Mouse (Mus musculus) mouse trophoblast stem cell (cell line): ENCODE results near the gene Rpl6.
"Not testable (repeated sequence)": the region's sequence is repeated elsewhere in the genome, so short reads cannot be mapped to it uniquely, and the experiment has no call there.

Experiments
- in situ Hi-C, 2 experiments: fragments of 300-500 bp; cut with MseI, MboI; formaldehyde crosslinking; loops; 2 replicates in 1 of 2; 3 replicates in 1 of 2; pipeline ENCODE4 v1.15.1; 2025

Rpl6 gene

DNA sequence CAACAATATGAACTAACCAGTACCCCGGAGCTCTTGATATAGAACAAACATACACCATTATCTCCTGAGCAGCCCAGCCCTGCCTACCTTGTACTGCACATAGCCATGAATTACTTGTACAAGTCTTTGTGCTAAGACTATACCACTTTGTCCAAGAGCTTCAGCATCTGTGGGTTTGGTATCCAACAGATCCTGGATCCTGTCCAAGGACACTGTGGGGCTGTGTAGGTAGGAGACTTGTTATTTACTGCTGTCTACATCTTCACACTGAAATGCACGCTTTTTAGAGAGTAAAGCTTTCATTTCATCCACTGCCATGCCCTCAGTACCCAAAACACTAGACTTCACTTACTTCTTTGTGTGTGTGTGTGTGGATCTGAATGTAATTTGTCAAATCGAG, 20.6 kb downstream of the Rpl6 start:
- in situ Hi-C loops: no loop called here

DNA sequence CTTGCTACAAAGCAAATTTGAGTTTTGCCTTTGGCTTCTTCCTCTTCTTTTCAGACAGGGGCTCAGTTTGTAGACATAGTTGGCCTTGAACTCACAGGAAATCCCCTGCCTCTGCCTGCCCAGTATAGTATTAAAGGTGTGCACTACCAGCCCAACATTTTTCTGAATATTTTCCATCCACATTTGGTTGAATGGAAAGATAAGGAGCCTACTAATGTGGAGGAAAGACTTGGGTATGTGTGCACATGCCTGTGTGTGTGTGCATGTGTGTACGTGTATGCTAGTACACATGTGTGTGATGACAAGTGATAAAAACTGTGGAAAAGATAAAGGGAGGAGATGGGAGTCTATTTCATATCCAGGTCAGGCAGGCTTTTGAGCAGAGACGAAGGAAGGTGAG, 21.6 kb downstream of the Rpl6 start:
- in situ Hi-C loops: no loop called here

DNA sequence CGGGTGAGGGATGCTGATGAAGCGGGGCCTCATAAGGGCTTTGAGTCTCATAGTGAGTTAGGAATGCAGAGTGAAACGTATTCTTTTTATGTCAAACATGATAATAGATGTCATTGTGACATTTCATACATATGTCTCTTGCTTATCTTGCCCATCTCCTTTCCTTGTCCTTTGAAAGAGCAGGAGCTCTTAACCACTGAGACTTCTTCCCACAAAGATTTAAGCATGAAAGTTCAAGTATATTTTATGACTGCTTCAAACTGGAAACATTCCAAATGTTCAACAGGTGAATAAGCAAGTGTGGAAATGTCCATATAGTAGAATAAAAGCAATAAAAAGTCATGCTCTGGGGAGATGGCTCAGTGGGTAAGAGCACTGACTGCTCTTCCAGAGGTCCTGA, 22.1 kb downstream of the Rpl6 start:
- in situ Hi-C loops: no loop called here

DNA sequence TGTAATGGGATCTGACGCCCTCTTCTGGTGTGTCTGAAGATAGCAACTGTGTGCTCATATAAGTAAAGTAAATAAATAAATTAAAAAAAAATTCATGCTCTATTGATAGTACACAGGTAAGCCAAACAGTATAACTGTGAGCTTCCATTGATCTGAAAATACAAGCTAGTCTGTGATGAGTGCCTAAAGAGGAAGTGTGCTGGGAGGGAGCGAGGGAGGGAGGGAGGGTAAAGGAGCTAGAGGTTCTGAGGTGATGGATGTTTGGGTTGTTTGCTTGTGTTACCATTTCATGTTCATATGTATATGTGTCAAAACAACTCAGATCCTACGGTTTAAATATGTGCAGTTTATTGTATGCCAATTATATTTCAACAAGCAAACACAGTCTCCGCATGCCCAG, 22.6 kb downstream of the Rpl6 start:
- in situ Hi-C loops: no loop called here

DNA sequence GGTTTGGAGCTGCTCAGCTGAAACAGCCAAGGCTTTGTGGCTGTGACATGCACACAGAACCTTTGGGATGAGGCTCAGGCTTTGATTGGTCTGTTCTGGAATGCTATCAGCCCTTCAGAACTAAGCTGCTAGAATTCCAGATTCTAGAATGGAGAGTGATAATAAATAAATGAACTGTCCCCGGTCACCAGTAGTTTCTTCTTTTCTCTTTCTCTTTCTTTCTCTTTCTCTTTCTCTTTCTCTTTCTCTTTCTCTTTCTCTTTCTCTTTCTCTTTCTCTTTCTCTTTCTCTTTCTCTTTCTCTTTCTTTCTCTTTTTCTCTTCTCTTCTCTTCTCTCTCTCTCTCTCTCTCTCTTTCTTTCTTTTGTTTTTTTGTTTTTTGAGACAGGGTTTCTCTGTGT, 23.0 kb downstream of the Rpl6 start:
- in situ Hi-C loops: not testable (repeated sequence)

DNA sequence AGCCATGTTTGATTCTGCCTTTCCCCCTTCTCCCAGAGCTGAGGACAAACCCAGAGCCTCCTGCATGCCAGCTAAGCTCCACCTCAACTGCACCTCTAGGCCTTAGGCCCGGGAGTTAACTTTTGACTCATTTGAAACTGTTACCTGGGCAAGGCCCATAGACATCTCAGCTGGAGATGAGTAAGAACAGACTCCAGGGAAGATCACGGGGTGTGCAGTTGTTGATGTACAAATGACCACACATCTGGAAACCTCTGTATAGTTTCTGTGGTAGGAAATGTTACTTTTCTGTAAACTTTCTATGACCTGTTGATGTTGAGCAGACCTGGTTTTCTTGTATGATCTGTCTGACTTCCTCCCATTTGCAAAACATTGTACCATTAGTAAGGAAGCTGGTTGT, 24.9 kb downstream of the Rpl6 start:
- in situ Hi-C loops: no loop called here

DNA sequence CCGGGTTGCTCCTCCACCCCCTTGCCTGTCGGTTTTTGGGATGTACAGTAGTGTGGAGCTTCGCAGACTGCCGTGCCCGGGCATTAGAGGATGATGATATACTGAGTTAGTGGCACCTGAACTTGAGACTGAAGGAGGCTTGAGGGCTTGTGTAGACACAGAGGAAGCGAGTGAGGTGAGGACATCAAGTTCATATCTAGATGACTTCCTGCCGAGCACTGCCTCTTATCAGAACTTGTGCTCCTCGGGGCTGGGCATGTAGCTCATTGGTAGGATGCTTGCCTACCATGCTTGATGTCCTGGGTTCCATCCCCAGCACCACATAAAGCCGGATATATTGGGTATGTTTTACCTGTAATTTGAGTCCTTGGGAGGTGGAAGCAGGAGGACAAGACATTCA, 26.5 kb downstream of the Rpl6 start:
- in situ Hi-C loops: no loop called here

DNA sequence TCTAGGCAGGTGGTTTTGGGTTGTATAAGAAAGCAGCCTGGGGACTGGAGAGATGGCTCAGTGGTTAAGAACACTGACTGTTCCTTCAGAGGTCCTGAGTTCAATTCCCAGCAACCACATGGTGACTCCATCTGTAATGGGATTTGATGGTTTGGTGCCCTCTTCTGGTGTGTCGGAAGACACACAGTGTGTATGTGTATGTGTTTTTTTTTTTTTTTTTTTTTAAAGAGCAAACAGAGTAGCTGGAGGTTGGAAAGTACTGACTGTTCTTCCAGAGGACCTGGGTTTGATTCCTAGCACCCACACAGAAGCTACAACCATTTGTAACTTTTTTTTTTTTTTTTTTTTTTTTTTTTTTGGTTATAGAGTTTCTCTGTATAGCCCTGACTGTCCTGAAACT, 28.5 kb downstream of the Rpl6 start:
- in situ Hi-C loops: no loop called here

DNA sequence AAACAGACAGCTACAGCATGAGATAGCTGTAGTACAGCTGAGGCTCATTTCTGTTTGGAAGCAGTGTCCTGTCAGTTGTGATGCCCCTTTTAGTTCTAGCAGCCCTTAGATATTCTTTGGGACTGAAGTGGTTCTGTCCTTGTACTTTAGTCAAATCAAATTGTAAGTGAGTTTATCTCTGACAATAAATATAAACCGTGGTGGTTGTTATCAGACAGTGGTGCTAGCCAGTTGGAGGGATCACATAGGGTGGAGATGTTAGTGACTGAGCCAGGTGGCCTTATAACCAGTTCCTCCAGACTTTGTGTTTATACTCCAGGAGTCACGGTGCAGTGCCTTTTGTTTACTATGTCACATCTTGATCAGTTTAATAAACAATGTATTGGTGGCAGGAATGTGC, 29.4 kb downstream of the Rpl6 start:
- in situ Hi-C loops: no loop called here

DNA sequence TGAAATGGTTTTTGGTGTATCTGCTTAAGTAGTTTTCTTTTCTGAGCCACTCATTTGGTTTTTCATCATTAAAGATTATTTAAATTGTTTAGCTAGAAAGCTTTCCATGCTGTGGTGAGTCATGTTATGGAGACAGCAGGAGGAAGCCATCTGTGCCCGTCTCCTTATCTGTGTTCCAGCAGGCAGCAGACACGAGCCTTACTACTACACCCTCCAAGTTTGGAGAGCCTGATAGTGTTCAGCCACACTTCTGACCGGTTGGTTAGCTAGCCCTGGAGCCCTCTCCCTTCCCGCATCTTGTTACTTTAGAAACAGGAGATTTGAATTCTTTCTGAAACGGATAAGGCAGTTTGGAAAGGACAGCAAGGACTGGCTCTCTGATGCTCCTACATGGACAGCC, 31.9 kb downstream of the Rpl6 start:
- in situ Hi-C loops: no loop called here

DNA sequence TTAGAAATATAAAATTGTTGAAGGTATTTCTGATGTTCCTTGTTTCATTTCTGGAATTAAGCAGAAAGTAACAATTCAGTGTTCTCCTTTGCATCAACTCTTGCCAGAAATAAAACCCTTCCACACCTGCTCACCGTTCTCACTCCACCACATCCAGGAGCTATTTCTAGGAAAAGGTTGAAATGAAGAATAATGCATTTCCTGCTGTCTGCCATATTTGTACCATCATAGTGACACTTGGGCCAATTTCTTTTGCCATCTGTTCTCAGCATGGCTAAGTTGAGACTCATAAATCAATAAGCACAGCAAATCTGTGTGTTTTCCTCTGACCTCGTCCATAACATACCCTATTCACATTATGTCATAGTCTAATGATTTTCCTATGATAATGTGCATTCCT, 33.9 kb downstream of the Rpl6 start:
- in situ Hi-C loops: no loop called here

DNA sequence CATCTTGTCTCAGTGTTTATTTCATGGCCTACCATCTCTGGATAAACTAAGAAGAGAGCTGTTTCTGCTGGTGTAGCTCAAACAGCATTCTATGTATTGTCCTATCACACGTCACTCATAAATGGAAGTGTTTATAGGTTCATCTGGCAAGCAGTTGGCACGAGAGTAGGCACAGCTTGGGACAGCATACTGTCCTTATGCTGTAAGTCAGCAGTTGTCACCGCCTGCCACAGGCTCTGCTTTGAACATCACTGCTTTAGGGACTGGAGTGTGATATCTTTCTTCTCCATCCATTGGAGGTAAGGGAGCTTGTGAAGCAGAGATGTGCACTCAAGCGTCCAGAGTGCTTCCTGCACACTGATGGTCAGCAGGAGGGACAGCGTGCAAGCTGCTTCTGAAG, 35.6 kb downstream of the Rpl6 start:
- in situ Hi-C loops: no loop called here

DNA sequence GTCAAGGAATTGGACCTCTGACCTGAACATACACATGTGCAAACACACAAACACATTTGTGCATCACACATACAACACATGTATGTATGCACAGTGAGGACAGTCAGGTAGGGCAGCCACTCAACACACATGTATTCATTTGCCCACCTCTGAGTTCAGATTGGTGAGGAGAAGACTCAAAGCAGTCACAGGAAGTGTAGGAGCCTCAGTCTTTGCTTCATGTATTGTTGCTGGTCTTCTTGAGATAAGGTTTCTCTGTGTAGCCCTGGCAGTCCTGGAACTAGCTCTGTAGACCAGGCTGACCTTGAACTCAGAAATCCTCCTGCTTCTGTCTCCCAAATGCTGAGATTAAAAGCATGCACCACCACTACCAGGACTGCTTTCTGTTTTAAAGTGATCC, 36.9 kb downstream of the Rpl6 start:
- in situ Hi-C loops: no loop called here

DNA sequence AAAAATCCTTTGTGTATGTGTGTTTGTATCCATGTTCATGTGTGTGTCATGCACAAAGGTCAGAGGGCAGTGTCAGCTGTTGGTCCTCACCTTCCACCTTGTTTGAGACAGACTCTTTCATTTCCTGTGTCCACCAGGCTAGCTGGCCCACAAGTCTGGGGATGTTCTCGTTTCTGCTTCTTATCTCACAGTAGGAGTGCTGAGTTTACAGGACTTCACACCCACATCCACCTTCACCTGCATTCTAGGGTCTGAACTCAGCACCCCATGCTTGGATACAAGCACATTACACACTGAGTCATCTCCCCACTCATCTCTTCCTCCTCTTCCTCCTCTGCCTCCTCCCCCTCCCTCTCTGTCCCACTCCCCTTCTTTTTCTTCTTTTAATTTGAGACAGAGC, 38.0 kb downstream of the Rpl6 start:
- in situ Hi-C loops: no loop called here

DNA sequence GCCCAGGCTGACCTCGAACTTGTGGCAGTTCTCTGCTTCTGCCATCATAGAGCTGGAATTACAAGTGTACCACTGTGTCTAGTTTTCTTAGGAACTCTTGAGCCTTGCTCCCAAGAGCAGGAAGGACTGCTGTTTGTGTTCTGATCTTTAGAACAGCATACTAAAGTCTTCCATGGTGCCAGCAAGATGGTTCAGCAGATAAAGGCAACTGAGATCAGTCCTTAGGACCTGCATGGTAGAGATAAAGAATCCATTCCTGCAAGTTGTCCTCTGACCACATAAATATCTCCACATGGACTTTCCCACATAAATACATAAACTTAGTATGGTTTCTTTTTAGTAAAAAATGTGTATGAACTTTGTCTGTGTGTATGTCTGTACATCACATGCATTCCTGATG, 38.4 kb downstream of the Rpl6 start:
- in situ Hi-C loops: no loop called here

DNA sequence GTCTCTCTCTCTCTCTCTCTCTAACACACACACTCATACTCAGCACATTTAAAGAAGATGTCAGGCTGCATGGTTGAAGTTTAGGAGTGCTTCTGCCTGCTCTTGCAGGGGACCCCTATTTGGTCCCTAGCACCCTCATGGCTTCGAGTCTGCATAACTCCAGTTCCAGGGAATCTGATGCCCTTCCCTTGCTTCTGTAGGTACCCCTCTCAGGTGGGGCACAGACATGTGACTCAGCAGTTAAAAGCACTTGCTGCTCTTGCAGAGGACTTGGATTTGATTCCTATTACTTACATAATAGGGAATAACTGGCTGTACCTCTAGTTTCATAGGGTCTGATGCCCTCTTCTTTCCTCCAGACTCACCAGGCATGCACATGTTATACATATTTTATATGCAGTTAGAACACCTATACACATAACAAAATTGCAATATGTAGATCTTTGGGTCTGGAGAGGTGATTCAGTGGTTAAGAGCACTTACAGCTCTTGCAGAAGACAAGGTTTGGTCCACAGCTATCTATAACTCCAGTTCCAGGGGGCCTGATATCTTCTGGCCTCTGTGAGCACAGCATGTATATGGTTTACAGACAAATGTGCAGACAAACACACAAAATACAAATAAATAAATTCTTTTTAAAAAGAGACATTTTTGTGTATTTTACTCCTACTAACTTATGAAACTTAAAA, 39.5 kb downstream of the Rpl6 start:
- in situ Hi-C loops: no loop called here

DNA sequence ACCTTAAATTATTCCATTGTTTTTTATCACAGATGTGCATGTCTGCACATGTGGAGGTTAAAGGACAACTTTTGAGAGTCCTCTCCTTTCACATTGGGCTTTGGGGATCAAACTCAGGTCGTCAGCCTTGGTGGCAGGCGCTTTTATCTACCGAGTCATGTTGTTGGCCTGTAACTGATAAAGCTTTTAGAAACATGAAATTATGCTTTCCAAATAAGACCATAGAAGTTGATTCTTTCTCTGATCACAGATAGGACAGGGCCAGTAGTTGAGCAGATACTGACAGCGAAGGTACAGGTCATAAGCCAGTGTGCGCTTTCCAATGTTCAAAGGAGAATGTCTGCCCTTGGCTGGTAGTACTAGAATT, 40.1 kb downstream of the Rpl6 start:
- in situ Hi-C loops: no loop called here

DNA sequence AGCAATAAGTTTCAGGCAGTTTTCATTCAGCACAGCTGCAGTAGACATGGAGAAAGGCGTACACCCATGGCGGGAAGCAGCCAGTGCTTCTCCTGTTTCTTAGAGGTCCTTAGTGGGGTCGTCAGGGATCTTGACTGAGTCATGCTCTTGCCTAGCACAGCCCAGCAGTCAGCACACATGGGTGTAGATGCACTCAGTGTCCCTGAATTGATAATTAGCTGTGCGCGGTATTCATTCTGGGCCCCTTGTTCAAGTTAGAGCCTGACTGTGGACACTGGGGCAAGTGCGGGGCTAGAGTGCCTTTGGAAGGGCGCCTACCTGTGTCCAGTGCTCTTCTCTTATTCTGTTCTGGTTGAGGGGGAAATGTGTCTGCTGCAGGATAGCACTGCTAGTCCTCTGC, 40.9 kb downstream of the Rpl6 start:
- in situ Hi-C loops: no loop called here

DNA sequence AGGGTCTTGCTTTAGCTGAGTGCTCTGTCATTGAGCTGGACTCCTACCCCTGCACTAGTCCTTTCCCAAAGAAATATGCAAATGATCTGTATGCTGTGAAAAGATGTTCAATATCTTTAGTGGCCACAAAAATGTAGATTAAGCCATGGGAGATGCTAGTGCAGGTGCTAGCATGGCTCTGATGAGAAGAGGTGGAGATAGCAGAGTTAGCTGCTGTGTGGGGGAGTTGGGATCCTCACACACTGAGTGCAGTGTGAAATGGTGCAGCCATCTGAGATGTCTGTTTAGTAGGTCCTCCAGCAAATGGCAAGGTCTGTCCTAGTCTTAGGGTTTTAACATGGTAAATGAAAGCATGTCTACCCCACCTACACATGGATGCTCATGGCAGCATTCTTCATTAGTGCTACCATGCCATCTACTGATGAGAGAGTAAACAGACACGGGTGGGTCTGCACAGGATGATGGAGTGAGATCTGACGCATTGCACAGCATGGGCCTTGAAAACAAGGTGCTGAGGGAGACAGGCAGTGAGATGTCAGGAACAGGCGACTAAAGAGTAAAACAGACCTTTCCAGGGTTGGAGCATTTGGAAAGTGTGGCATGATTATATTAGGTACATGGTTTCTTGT, 44.6 kb downstream of the Rpl6 start:
- in situ Hi-C loops: no loop called here

DNA sequence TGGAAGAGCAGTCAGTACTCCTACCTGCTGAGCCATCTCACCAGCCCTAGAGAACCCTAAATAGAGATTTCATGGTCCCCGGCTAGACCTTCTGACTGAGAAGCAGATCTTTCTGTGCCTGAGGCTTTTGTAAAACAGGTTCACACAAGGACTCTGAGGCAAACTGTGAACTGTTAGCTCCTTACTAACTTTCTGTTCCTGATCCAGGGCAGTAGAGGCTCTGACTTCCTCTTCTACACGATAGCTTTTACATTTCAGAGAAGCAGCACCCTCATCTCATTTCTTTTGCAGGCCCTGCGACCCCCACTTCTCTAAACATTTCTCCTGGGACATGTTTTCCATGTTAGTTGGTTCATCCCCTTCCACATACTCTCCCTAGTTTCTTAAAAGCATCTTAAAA, 45.4 kb downstream of the Rpl6 start:
- in situ Hi-C loops: no loop called here

DNA sequence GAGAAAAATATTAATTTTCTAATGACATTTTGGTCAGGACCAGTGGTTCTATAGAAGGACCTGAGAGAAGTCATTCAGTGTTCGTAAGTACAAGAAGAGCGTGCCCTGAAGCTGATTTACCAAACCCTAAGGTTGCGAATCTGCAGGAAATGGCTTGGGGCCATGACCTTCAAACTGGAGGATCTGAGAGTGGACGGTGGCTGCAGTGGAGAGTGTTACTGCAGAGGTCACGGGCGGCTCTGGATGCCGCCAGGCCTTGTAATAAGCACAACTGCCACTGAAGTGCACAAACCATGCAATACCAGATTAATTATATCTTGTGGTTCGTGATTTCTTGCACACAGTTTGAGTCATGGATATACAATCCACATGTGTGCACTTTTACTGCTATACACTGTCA, 47.5 kb downstream of the Rpl6 start:
- in situ Hi-C loops: no loop called here

DNA sequence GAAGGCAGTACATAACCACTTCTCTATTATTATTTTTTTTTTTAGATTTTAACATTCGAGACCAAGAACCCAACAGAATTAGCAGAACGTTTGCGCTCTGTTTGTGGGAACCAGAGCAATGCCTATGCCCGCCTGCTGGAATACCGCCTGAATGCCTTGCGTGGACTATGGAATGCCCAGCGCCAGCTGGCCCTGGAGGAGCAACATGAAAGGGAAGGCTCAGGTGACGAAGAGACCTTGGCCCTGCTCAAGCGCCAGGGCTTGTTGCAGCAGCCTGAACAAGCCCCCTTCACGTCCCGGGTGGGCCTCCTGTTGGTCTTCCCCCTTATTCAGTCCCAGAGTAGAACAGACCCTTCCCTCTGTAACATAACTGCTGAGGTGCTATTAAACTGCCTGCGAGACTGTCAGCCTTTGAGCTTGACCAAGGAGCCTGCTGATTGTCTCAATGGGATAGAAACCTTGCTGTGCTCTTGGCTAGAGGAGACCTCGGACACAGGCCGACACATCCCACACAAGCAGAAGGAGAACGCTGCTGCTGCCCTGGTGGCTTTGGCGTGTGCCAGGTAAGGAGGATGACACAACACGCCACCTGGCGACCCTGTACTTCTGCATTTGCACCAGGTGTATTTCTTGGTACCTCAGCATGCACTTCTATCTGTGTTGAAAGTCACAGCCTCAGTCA, 49.7 kb downstream of the Rpl6 start:
- in situ Hi-C loops: no loop called here

DNA sequence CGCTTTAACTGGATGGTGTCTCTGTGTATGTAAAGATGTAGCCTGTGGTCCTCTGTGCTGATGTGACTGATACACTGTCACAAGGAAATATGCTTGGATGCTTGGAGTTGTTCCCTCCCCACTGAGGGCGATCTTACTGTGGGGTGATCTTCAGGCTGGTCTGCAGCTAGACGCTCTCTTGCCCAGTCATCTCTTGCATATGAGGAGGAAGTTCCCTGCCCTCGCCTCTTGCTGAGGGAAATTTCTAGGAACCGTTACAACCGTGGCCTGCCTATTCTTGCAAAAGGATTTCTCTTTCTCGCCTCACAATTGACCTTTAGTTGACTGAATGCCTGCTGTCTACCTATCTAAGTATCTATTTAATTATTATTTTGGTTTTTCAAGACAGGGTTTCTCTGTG, 50.7 kb downstream of the Rpl6 start:
- in situ Hi-C loops: no loop called here
